Mouse (Mus musculus) intestine, postnatal 0 days (tissue): Measurements from ENCODE around the gene Acsbg2. TPM values are rescaled to one million over a fixed set of nuclear protein-coding genes. Genes with fewer than 3 reads are reported as not detected.
"Not testable (repeated sequence)": the region's sequence is repeated elsewhere in the genome, so short reads cannot be mapped to it uniquely, and the experiment has no call there.

ENCODE experiments used
- ATAC-seq: fragments of 200-750 bp; cut with Nextera tagmentation; 2 replicates; pipeline ENCODE4 v1.8.0; 2017; ENCODE audit warnings: mild to moderate bottlenecking, moderate TSS enrichment, moderate library complexity
- H3K27ac ChIP-seq: fragments of 300-500 bp; sonication (generic); 2 replicates; pipeline ENCODE4 v1.5.1; 2014; ENCODE audit warnings: mild to moderate bottlenecking, low read depth, low read length, moderate library complexity
- H3K27me3 ChIP-seq: fragments of 300-500 bp; sonication (generic); replicated peaks from 2 replicates; pipeline ENCODE4 v1.6.1; 2014; ENCODE audit warnings: low read length, mixed read lengths; ENCODE audit not compliant: control insufficient read depth, insufficient read depth
- H3K36me3 ChIP-seq: fragments of 300-500 bp; sonication (generic); 2 replicates; pipeline ENCODE4 v1.6.1; 2014; ENCODE audit warnings: mild to moderate bottlenecking, moderate library complexity; ENCODE audit not compliant: control insufficient read depth, insufficient read depth
- H3K4me1 ChIP-seq: fragments of 300-500 bp; sonication (generic); replicated peaks from 2 replicates; pipeline ENCODE4 v1.6.1; 2014; ENCODE audit warnings: antibody characterized with exemption, low read length, mixed read lengths; ENCODE audit not compliant: control insufficient read depth, insufficient read depth
- H3K4me2 ChIP-seq: fragments of 300-500 bp; sonication (generic); replicated peaks from 2 replicates; pipeline ENCODE4 v1.6.1; 2014; ENCODE audit warnings: low read depth, mild to moderate bottlenecking, moderate library complexity
- H3K4me3 ChIP-seq: fragments of 300-500 bp; sonication (generic); 2 replicates; pipeline ENCODE4 v1.5.1; 2014; ENCODE audit warnings: low read depth, low read length
- H3K9ac ChIP-seq: fragments of 300-500 bp; sonication (generic); 2 replicates; pipeline ENCODE4 v1.6.1; 2014; ENCODE audit warnings: mild to moderate bottlenecking, low read depth, low read length
- H3K9me3 ChIP-seq: fragments of 300-500 bp; sonication (generic); 2 replicates; pipeline ENCODE4 v1.6.1; 2016; ENCODE audit warnings: mixed run types; ENCODE audit not compliant: control insufficient read depth
- CTCF ChIP-seq: sonication (generic); IDR thresholded peaks from 2 replicates; pipeline ENCODE4 v1.5.1; 2016; ENCODE audit warnings: low read depth, mild to moderate bottlenecking, control low read depth, antibody characterized with exemption, moderate library complexity
- WGBS: fragments of 180-500 bp; shearing (Covaris S2); extraction: QIAGEN DNeasy Blood & Tissue Kit; methylation state at CpG from one replicate; pipeline ENCODE4 v1.1.7; 2014; 5-methylcytosine and 5-hydroxymethylcytosine counted together
- polyA plus RNA-seq: library from polyadenylated mRNA; unstranded; fragments of >200 nt; fragmentation: Nextera tagmentation; extraction: Ambion mirVana; gene quantifications from 2 replicates; pipeline ENCODE4 v1.2.1, GENCODE M21; 2015

Gene Acsbg2
- polyA plus RNA-seq: not detected in 2 replicates

DNA sequence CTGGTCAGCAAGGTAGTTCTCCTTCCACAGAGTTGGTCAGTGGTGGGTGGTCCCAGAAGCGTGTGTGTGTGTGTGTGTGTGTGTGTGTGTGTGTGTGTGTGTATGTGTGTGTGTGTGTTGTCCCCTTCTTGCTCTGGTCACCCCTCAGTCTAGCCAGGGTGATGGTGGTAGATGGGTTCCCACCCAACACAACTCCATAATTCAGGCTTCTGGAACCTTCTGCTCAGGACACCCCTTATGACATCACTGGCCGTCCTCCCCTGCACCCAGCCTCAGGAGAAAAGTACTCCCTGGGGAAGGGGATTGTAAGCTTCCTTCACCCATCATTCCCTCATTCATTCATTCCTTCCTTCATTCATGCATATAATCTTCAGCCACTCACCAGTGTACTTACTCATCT lies at the start of gene Acsbg2:
Gene Acsbg2, minus strand, starts transcription at position 211 of the 400 bp plus-strand sequence.
- Histone ChIP-seq H3K27me3 (no peaks in the 10 kb centered on the region), H3K36me3 (no peaks in the 10 kb centered on the region), H3K4me1 (no peaks in the 10 kb centered on the region), H3K4me3 (no peak within 1 kb of the TSS), H3K4me2 (no peak within 1 kb of the TSS), H3K9ac (no peak within 1 kb of the TSS), H3K27ac (no peak within 1 kb of the TSS), H3K9me3 (no peaks in the 10 kb centered on the region)
- no peak for TF ChIP-seq CTCF
- WGBS: 85% methylated on average over 2 of the region's 2 CpGs
- ATAC-seq: no peak

DNA sequence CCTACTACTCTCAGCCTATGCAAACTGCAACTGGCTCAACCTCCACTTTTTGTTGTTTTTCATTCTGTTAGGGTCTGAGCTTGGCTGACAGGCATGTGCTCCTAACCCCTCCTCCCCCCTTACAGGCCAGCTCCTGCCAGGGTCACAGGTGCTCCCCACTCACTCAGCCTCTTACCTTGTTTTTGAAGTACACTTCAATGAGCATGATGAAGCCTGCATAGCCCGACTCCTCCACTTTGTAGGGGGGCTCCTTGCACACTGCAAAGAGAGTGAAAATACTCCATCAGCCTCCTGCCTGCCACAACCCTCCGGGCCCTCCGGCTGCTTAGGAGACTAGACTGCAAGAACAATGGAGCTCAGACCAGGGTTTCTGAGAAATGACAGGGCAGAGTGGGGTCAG lies 45.5 kb upstream of the Acsbg2 start:
- 88% methylated on average over 3 of the region's 3 CpGs for WGBS
- ATAC-seq: no peak
- H3K36me3 ChIP-seq: peaks cover 70% of the 10 kb centered on the region

DNA sequence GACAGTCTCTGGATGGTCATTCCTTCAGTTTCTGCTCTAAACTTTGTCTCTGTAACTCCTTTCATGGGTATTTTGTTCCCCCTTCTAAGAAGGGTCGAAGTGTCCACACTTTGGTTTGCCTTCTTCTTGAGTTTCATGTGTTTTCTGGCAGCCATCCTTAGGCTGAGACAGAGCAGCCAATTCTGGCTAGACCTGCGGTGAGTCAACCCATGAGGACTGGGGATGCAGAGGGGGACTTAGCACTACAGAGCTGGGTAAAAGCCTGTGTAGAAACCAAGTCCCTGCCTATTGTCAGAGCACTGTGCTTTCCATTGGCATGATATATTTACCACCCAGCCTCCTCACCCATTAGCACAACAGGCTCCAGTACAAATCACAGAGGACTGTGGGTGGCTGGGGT lies 42.9 kb upstream of the Acsbg2 start:
- H3K4me2 ChIP-seq: no peak overlapping the region
- H3K36me3 ChIP-seq: peaks cover 72% of the 10 kb centered on the region
- H3K9ac ChIP-seq: no peak overlapping the region
- no peaks in the 10 kb centered on the region for H3K4me1 ChIP-seq
- 93% methylated on average over 2 of the region's 2 CpGs for WGBS
- no peak for TF ChIP-seq CTCF
- no peaks in the 10 kb centered on the region for H3K9me3 ChIP-seq
- no peak overlapping the region for H3K4me3 ChIP-seq
- ATAC-seq: no peak
- H3K27me3 ChIP-seq: no peaks in the 10 kb centered on the region
- no peak overlapping the region for H3K27ac ChIP-seq

More for the DNA sequence above, 45.5 kb upstream of the Acsbg2 start:
- Histone ChIP-seq H3K4me2 (no peak overlapping the region), H3K27ac (no peak overlapping the region), H3K9ac (no peak overlapping the region), H3K9me3 (no peaks in the 10 kb centered on the region), H3K4me3 (no peak overlapping the region), H3K27me3 (no peaks in the 10 kb centered on the region), H3K4me1 (no peaks in the 10 kb centered on the region)
- no peak for TF ChIP-seq CTCF

DNA sequence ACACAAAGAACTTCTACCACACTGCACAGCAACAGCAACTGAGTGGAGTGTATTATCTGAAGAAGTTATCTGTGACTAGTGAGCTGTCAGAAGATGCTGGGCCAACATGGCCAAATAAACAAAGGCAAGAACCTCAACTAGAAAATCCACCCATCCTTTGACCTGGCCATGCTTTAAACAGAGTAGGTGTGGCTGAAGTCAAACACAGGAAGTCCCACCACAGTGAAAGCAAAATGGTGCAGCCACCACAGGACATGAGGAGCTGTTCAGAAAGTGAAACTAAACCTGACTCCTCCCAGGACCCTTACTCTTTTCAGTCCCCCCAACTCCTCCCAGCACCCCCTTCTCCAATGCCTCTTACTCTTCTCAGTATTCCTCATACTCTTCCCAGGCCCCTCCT lies 39.2 kb upstream of the Acsbg2 start:
- Histone ChIP-seq H3K4me3 (no peak overlapping the region), H3K36me3 (peaks cover 52% of the 10 kb centered on the region), H3K9ac (no peak overlapping the region), H3K9me3 (no peaks in the 10 kb centered on the region), H3K4me2 (no peak overlapping the region), H3K4me1 (no peaks in the 10 kb centered on the region), H3K27ac (no peak overlapping the region), H3K27me3 (no peaks in the 10 kb centered on the region)
- no peak for ATAC-seq
- no peak for TF ChIP-seq CTCF

DNA sequence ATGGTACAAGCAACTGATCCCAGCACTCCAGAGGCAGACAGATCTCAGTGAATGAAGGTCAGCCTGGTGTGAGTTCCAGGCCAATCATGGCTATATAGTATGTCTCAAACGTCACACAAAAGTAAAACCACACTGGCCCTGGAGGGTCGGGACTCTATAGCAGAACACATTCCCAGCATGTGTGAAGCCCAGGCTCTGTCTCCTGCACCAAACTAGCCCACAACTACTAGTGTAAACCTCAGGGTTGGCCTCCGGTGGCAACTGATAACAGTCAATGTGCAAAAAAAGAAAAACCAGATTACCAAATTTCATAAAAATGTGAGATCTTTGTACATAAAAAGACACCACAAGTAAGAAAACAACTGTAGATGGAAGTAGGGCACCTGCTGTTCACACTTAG lies 38.8 kb upstream of the Acsbg2 start:
- H3K4me3 ChIP-seq: no peak overlapping the region
- H3K27me3 ChIP-seq: no peaks in the 10 kb centered on the region
- WGBS: 93% methylated on average over 3 of the region's 3 CpGs
- H3K9ac ChIP-seq: no peak overlapping the region
- peaks cover 49% of the 10 kb centered on the region for H3K36me3 ChIP-seq
- H3K4me1 ChIP-seq: no peaks in the 10 kb centered on the region
- H3K4me2 ChIP-seq: no peak overlapping the region
- TF ChIP-seq CTCF: no peak
- ATAC-seq: no peak
- H3K9me3 ChIP-seq: no peaks in the 10 kb centered on the region
- no peak overlapping the region for H3K27ac ChIP-seq

DNA sequence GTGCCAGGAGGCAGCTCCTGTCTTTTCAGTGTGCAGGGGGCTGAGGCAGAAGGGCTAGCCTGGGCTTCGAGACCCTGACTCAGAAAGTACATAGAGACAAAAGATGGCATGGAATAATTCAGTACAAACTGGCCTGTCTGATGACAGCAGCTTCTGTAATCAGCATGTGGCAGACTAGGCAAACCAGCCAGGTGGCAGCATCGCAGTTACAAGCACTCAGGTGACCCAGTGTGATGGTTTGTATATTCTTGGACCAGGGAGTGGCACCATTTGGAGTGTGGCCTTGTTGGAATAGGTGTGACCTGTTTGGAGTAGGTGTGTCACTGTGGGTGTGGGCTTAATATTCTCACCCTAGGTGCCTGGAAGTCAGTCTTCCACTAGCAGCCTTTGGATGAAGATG lies 35.5 kb upstream of the Acsbg2 start:
- WGBS: 78% methylated on average over 2 of the region's 2 CpGs
- not testable (repeated sequence) for H3K4me2 ChIP-seq, ATAC-seq, H3K4me3 ChIP-seq, H3K9ac ChIP-seq, H3K27ac ChIP-seq, H3K4me1 ChIP-seq, H3K27me3 ChIP-seq, H3K9me3 ChIP-seq
- TF ChIP-seq CTCF: peak; percentile 26
- peaks cover 40% of the 10 kb centered on the region for H3K36me3 ChIP-seq

DNA sequence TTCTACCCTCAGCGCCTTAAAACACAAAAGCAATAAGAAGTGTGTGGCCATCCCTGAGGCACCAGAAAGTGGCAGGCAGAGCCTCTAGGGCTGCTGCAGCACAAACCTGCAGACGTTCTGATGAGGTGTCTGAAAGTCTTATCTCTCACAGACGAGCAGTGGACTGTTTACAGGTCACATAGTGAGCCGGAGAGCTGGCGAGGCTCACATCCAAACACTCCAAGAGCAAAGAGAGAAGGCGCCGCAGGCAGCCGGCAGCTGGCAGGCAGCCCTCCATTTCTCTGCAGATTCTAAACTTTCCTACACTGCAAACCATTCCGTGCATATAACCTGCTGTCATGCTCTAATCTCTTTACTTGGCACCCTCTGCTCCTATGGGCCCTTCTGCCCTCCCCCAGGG lies 33.6 kb upstream of the Acsbg2 start:
- Histone ChIP-seq H3K27ac (no peak overlapping the region), H3K27me3 (no peaks in the 10 kb centered on the region), H3K9me3 (no peaks in the 10 kb centered on the region), H3K9ac (no peak overlapping the region), H3K4me3 (no peak overlapping the region), H3K4me1 (no peaks in the 10 kb centered on the region), H3K36me3 (peaks cover 27% of the 10 kb centered on the region), H3K4me2 (no peak overlapping the region)
- no peak for TF ChIP-seq CTCF
- 27% methylated on average over 9 of the region's 9 CpGs for WGBS
- no peak for ATAC-seq
